Mouse (Mus musculus): ENCODE data around the gene 4930430F08Rik.
A peak's percentile ranks its signal among the peaks of the same experiment; 100 is the strongest.
"Not testable (repeated sequence)": the region's sequence is repeated elsewhere in the genome, so short reads cannot be mapped to it uniquely, and the experiment has no call there.

Gene 4930430F08Rik

GRCm38 (mm10) chr10:100590323-100590722 lies at the start of gene 4930430F08Rik, which contains the start of gene 1700017N19Rik:
Gene 4930430F08Rik, minus strand, starts transcription at chr10:100590423.
Gene 1700017N19Rik, plus strand, starts transcription at chr10:100590484.
- no peak for DNase-seq (ENCODE audit: low spot score)

GRCm38 (mm10) chr10:100629762-100630438 lies 39.7 kb upstream of the 4930430F08Rik start:
- no peak for DNase-seq (ENCODE audit: low spot score)

DNA sequence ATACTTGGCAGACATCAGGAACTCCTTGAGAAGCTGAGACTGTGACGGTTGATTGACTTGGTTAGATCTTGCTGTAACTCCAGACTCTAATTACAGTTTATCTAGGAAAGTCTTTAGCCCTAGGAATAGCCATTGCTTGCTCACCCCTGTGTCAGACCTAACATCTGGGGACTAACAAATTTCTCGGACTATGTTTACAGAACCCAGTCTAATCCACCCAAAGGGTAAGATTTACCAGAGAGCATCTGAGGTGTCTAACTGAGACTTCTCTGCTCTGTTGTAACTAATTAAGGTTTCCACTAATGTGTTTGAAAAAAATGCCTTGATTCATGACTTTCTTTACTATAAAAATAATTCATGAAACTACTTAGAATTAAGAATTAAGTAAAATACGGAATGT lies 32.3 kb upstream of the 4930430F08Rik start:
- no peak for DNase-seq (ENCODE audit: low spot score)

DNA sequence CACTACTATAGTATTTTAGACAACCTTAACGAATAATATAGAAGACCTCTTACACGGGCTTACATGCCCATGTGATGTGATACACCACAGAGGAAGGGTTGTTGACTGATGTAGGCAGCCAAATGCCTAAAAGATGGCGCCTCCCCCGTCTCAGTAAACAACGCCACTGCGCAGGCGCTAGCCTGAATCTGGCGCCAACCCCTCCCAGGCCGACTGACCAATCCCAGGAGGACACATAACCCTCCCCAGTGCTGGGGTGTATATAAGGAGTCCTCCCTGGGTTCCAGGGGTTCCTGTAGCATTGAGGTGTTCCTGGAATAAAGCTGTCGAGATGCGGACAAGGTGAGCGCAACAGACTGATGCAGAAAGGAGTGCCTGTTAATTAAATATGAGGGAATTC lies 29.8 kb upstream of the 4930430F08Rik start:
- no peak for DNase-seq (ENCODE audit: low spot score)

DNA sequence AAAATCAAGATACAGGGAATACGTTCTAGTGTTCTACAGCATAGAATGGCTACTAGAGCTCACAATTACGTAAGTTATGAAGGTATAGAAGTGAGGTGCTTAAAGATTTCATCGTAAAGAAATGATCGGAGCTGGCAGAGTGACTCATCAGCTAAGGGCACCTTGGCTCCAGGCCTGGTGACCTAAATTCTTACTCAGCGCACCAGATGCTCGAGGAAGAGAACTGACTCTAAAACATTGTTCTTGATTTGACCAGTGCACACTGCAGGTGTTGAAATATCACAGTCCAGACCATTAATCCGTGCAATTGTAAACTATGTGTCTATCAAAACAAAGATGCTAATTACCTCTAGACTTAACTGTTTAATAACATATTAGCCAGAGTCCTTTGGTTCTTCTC lies 29.3 kb upstream of the 4930430F08Rik start:
- no peak for DNase-seq (ENCODE audit: low spot score)

DNA sequence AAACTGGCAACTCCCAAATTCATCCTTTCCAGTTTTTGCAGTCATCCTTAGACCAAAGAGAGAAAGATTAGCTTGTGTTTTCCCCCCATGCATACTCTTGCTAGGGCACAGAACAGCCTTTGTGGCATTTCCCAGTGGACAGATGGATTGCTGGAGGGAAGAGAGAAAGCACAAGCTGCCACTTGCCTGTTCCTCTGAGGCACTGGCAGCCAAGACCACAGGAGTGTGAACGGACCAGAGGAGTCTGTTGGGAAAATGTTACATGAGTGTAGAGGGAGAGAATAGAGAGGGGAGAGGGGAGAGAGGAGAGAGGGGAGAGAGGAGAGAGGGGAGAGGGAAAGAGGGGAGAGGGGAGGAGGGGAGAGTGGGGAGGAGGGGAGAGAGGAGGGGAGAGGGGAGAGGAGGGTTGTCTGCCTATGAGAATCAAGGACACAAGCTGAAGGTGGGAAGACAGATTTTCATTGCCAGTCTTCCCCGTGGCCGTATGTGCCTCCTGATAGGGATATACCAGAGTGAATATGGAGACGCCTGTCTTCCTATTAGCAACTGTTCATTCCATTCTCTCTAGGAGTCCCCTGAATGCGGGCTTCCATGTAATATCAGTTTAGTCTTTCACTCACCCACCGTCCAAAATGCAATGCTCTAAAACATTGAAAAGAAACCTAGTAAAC lies 27.1 kb upstream of the 4930430F08Rik start:
- DNase-seq (ENCODE audit: low spot score): no peak

- DNase-seq (ENCODE audit: low spot score): no peak
Measured at GRCm38 (mm10) chr10:100604254-100604653, 14.0 kb upstream of the 4930430F08Rik start.

DNA sequence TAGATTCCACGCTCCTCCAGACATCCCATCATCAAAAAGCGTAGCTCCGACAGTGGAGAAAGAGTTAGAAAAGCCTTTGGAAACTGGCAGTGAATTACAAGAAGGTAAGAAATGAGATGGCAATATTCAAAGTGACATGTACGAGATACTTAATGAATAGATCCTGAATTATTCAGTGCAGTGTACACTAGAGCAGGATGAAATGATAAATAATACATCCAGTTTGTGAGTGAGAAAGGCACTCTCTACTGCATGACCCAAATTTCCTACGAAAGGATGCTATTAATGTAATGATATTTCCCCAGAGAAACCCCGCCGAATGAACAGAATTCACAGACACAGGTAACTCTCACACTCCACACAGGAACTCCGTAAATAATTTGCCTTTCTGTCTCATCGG lies 13.3 kb upstream of the 4930430F08Rik start:
- DNase-seq (ENCODE audit: low spot score): no peak

DNA sequence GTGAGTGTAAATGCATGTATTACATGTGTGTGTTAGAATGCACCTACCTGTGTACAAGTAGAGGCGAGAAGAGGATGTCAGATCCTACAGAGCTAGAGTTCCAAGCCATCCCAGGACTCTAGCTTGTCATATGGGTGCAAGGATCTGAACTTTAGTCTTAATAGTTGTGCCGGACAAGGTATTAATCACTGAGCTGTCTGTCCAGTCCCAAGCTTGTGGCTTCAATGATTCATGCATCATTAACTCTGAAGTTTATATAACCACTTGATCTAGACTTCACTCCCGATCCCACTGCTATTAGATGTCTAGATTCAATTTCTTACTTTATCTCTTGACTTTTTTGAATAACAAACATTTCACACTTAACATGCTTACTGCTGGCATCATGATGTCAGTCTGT lies 8.1 kb upstream of the 4930430F08Rik start:
- DNase-seq (ENCODE audit: low spot score): no peak

- DNase-seq (ENCODE audit: low spot score): peak; percentile 81
Measured at GRCm38 (mm10) chr10:100588932-100589388, 1.3 kb downstream of the 4930430F08Rik start.

GRCm38 (mm10) chr10:100588524-100588923 lies 1.7 kb downstream of the 4930430F08Rik start:
- no peak for DNase-seq (ENCODE audit: low spot score)

DNA sequence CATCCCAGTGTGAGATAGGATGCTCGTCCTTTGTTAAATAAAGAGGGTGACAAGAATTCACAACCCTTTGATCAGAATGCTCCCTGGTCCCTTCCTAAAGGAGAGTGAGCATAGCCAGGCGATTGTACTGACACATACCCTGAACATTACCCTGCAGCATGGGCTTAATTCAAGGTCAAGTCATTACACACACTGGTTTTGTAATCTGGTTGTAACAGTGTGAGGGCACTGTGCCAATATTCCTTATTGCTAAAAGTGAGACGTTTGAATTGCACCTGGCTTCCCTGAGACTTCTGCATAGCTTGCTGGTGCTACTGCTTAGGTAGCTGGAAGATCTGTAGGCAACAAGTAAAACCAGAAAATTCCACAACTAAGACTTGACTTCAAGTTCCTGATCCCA lies 6.0 kb downstream of the 4930430F08Rik start:
- no peak for DNase-seq (ENCODE audit: low spot score)

DNA sequence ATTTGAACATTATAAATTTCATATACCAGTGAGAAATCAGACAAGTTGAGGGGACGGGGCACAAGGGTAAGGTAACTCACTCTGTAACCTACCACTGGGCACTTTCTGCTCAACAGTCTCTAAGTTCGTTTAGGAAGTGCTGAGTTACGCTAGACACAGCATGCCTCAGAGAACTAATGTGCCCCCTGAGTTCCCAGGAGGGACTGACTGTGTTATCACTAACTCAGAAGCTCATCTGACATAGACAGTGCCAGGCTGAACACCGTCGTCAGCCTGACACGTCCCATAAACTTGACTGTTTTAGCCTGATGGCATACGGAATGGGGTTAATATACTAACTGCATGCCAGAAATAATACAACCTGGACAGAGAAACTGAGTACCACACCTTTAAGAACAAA lies 14.9 kb downstream of the 4930430F08Rik start:
- DNase-seq (ENCODE audit: low spot score): no peak

DNA sequence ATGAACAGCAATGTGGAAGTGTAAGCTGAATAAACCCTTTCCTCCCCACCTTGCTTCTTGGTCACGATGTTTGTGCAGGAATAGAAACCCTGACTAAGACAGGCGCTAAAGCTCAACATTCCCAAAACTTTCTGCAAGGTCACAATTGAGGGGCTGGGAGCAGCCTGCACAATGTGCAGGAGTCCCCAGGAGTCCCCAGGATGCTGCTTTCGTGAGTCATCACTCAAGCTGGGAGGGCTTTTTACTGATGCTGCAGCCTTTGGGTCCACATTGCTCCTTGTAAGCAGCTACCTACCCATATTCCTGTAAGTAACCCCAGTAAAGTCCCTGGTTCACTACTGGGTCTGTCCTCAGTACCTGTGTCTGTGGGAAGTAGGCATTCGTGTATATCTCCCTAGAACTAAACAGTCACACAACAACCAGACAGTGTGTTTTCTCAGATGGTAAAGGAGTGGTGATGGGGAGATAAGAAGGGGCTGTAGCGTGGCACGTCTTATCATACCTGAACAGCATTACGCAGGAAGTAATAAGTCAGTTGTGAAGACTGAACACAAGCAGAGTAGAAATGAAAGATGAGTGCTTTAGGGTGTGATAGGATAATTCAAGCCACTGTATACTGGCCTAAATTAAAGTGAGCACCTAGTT lies 15.6 kb downstream of the 4930430F08Rik start:
- no peak for DNase-seq (ENCODE audit: low spot score)

DNA sequence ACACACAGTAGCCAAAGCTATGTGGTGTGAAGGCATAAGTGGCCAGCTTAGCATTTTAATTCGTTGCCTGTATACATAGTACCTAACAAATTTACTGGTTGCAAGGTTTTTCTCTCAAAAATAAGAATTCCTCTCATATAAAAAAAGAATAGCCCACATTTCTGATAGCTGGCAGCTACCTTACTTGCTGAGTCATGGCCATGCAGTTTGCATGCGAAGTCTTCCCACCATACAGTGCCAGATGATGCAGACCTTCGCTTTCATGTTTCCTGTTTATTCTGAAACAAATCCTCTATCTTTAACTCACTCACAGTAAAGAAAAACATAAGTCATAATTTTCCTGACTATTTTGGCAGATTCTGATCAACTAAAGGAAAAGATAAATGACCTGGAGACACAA lies 18.5 kb downstream of the 4930430F08Rik start:
- no peak for DNase-seq (ENCODE audit: low spot score)

DNA sequence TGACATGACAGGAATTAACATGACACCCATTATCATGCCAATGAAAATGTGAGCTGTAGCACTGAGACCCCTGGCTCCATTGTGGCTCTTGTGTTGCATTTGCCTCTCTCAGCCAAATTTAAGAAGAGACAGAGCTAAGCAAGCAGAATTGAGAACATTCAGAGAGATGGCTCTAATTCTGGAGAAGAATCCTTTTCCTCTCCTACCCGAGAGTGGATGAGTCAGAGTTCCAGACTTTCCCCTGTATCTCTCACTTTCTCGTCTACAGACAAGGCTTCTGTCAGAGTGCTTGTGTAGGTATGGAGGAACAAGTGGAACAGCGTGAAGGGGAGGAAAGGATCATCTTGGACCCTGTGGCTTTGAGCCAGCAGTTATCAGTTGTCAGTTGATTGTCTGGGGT lies 26.1 kb downstream of the 4930430F08Rik start:
- no peak for DNase-seq (ENCODE audit: low spot score)

DNA sequence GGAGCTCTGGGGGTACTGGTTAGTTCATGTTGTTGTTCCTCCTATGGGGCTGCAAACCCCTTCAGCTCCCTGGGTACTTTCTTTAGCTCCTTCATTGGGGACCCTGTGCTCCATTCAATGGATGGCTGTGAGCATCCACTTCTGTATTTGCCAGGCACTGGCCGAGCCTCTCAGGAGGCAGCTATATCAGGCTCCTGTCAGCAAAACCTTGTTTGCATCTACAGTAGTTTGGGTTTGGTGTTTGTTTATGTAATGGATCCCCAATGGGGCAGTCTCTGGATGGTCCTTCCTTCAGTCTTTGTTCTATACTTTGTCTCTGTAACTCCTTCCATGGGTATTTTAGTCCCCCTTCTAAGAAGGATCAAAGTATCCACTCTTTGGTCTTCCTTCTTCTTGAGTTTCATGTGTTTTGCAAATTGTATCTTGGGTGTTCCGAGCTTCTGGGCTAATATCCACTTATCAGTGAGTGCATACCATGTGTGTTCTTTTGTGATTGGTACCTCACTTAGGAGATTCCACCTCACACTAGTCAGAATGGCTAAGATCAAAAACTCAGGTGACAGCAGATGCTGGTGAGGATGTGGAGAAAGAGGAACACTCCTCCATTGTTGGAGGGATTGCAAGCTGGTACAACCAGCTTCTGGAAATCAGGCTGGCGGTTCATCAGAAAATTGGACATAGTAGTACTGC lies 29.9 kb downstream of the 4930430F08Rik start:
- DNase-seq (ENCODE audit: low spot score): not testable (repeated sequence)

DNA sequence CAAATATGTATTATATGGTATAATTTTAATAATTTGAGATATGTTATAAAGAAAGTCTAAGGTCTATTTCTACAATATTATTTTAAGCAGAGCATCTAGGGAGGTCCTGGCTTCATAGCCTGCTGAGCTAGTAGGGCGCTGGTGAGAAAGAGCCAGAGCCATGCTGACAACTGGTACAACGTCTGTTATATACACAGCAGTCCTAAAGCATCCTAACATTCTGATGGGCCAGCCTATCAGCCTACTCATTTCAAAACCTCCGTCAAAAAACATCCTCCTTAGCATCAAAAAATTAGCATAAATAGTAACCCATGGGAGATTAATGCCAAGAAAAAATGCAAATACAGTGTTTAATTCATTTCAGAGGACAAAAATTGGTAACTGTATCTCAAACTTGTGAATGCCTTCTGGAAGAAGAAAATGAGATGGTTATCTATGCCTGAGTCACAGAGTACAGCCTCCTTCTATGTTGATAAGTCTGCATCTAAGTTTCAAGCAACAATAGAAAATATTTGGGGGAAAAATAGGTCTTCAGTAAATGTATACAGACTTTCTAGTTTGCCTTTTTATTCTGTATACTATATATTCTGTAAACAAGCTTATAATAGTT lies 33.6 kb downstream of the 4930430F08Rik start:
- no peak for DNase-seq (ENCODE audit: low spot score)

GRCm38 (mm10) chr10:100524499-100525390 lies 65.5 kb downstream of the 4930430F08Rik start:
- no peak for DNase-seq (ENCODE audit: low spot score)

DNA sequence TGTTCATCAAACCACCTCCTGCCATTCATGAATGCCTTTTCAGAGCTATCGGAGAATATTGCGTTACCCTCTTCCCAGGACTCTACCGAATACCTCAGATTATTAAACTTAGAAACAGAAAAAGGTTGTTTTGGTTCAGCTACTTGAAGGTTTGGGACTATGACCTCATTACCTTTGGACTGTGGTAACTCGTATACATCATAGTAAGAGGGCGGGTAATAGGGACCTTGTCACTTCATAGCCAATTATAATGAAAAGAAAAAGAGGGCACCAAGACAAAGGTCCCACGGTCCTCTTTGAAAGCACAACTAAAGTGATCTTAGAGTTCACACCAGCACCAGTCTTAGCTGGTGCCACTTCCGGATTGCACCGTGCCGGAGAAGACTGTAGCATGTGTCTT lies 67.9 kb downstream of the 4930430F08Rik start:
- no peak for DNase-seq (ENCODE audit: low spot score)

All from spleen, adult 12 weeks (tissue).